Mouse (Mus musculus) limb, embryonic 10.5 days (tissue): ENCODE results near the gene Ifit1bl2. TPM values are rescaled to one million over a fixed set of nuclear protein-coding genes. Genes with fewer than 3 reads are reported as not detected.
"Not testable (repeated sequence)": the region's sequence is repeated elsewhere in the genome, so short reads cannot be mapped to it uniquely, and the experiment has no call there.

Source experiments
- DNase-seq: peaks from one replicate; pipeline ENCODE4 v3.0.0-alpha.2; 2017; ENCODE audit warnings: low spot score
- H3K27ac ChIP-seq: fragments of 300-500 bp; sonication (generic); 2 replicates; pipeline ENCODE4 v1.5.1; 2016; ENCODE audit warnings: mild to moderate bottlenecking
- H3K27me3 ChIP-seq: fragments of 300-500 bp; sonication (generic); 2 replicates; pipeline ENCODE4 v1.6.1; 2016; ENCODE audit warnings: low read depth, mild to moderate bottlenecking; ENCODE audit not compliant: poor library complexity, severe bottlenecking
- H3K36me3 ChIP-seq: fragments of 300-500 bp; sonication (generic); 2 replicates; pipeline ENCODE4 v1.6.1; 2016; ENCODE audit warnings: mild to moderate bottlenecking, moderate library complexity
- H3K4me1 ChIP-seq: fragments of 300-500 bp; sonication (generic); 2 replicates; pipeline ENCODE4 v1.6.1; 2016
- H3K4me3 ChIP-seq: fragments of 300-500 bp; sonication (generic); 2 replicates; pipeline ENCODE4 v1.5.1; 2016; ENCODE audit warnings: mild to moderate bottlenecking, moderate library complexity
- H3K9me3 ChIP-seq: fragments of 300-500 bp; sonication (generic); replicated peaks from 2 replicates; pipeline ENCODE4 v1.6.1; 2016; ENCODE audit warnings: mild to moderate bottlenecking
- WGBS: fragments of 180-500 bp; shearing (Covaris S2); methylation state at CpG from one replicate; pipeline ENCODE4 v1.1.7; 2016; 5-methylcytosine and 5-hydroxymethylcytosine counted together
- polyA plus RNA-seq: library from polyadenylated mRNA; unstranded; fragments of >200 nt; fragmentation: Nextera tagmentation; extraction: Ambion mirVana; gene quantifications from 2 replicates; pipeline ENCODE4 v1.2.1, GENCODE M21; 2016

Ifit1bl2 gene
- polyA plus RNA-seq, 1 experiment from 2014 or later: not detected

GRCm38 (mm10) chr19:34599250-34599649, 41.3 kb downstream of the Ifit1bl2 start:
- H3K27me3 ChIP-seq, H3K36me3 ChIP-seq, H3K9me3 ChIP-seq, H3K27ac ChIP-seq, H3K4me3 ChIP-seq, DNase-seq, H3K4me1 ChIP-seq: not testable (repeated sequence)

DNA sequence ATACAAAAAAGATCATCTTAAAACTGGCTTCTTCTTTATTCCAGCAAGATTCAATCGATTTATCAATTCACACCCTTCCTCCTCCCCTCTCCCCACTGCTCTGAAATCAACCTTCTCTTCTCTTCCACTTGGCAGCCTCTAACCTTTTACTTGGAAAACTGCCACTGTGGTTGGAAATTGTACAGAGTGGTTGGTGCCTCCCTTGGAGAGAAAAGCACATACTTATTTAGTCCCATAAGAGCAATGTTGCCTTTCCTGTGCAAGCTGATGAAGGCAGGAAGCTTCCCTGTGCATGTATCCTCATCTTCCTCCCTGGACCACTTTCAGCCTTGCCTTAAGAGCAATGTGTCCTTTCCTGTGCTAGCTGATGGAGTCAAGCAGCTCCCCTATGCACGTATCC, 42.2 kb downstream of the Ifit1bl2 start:
- 90% methylated on average over 2 of the region's 2 CpGs for WGBS
- Histone ChIP-seq H3K9me3 (no peaks in the 10 kb centered on the region), H3K36me3 (no peaks in the 10 kb centered on the region), H3K4me3 (no peak overlapping the region), H3K27ac (no peak overlapping the region), H3K4me1 (no peaks in the 10 kb centered on the region), H3K27me3 (no peaks in the 10 kb centered on the region)
- DNase-seq: no peak

- H3K9me3 ChIP-seq: no peaks in the 10 kb centered on the region
- no peak overlapping the region for H3K27ac ChIP-seq
- no peak overlapping the region for H3K4me3 ChIP-seq
- no peaks in the 10 kb centered on the region for H3K27me3 ChIP-seq
- no peaks in the 10 kb centered on the region for H3K4me1 ChIP-seq
- DNase-seq: no peak
- no peaks in the 10 kb centered on the region for H3K36me3 ChIP-seq
These were observed 43.7 kb downstream of the Ifit1bl2 start for GRCm38 (mm10) chr19:34596811-34597210.

DNA sequence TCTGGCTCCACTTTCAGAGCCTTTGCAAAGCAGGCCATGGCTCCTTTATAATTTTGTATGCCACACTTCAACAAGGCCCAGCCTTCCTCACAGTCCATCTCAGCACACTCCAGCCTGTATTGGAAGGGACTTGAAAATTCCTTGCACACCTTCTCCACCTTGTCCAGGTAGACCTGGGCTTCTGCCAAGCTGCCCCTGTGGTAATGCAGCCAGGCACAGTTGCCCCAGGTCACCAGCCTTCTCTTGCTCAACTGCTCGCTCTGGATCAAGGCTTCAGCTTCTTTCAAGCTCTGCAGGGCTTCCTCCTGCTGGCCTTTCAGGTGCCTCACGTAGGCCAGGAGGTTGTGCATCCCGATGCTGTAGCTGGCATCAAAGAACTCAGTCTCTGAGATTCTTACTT, 46.0 kb downstream of the Ifit1bl2 start:
- not testable (repeated sequence) for H3K4me3 ChIP-seq, DNase-seq, H3K9me3 ChIP-seq, H3K36me3 ChIP-seq, H3K4me1 ChIP-seq, H3K27ac ChIP-seq, H3K27me3 ChIP-seq
- 82% methylated on average over 3 of the region's 3 CpGs for WGBS

GRCm38 (mm10) chr19:34593456-34593855, 47.1 kb downstream of the Ifit1bl2 start:
- no peak for DNase-seq
- Histone ChIP-seq H3K4me3 (no peak overlapping the region), H3K27me3 (no peaks in the 10 kb centered on the region), H3K4me1 (no peaks in the 10 kb centered on the region), H3K9me3 (no peaks in the 10 kb centered on the region), H3K27ac (no peak overlapping the region), H3K36me3 (no peaks in the 10 kb centered on the region)
- 94% methylated on average over 2 of the region's 2 CpGs for WGBS

- Histone ChIP-seq H3K4me1 (no peaks in the 10 kb centered on the region), H3K27ac (no peak overlapping the region), H3K27me3 (no peaks in the 10 kb centered on the region)
These were observed 51.6 kb downstream of the Ifit1bl2 start for GRCm38 (mm10) chr19:34588959-34589358.

DNA sequence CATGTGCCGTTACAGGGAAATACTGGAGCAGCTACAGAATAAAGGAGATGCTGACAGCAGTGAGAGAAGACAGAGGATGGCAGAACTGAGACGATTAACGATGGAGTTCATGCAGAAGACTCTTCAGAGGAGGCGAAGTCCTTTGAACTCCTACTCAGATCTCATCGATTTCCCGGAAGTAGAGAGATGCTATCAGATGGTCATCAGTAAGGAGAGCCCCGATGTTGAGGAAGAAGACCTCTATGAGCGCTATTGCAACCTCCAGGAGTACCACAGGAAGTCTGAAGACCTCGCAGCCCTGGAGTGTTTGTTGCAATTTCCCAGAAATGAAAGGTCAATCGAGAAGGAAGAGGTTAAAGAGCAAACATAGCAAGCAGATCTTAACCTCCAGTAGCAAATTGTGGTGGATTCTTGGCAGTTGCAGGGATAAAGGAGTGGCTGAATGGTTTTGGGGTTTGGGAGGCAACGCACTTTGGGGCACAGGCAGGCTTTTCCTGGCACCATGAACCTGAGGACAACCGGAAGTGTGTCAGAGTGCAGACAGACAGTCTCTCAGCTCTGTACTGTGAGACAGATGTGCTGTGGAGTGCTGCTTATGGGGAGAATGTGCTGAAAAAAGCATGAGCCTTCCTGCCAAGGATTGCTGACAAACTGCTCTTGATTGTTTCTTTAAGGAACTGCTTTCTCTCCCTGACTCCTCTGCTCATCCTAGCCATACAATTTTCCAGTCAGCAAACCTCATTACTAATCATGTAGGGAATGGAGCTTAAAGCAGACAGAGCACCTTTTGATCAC, 52.4 kb downstream of the Ifit1bl2 start:
- DNase-seq, H3K4me3 ChIP-seq, H3K27me3 ChIP-seq, H3K27ac ChIP-seq, H3K9me3 ChIP-seq, H3K4me1 ChIP-seq, H3K36me3 ChIP-seq: not testable (repeated sequence)
- 87% methylated on average over 6 of the region's 12 CpGs for WGBS

More at GRCm38 (mm10) chr19:34588959-34589358, 51.6 kb downstream of the Ifit1bl2 start:
- DNase-seq: no peak
- no peaks in the 10 kb centered on the region for H3K9me3 ChIP-seq
- H3K4me3 ChIP-seq: no peak overlapping the region
- H3K36me3 ChIP-seq: no peaks in the 10 kb centered on the region

DNA sequence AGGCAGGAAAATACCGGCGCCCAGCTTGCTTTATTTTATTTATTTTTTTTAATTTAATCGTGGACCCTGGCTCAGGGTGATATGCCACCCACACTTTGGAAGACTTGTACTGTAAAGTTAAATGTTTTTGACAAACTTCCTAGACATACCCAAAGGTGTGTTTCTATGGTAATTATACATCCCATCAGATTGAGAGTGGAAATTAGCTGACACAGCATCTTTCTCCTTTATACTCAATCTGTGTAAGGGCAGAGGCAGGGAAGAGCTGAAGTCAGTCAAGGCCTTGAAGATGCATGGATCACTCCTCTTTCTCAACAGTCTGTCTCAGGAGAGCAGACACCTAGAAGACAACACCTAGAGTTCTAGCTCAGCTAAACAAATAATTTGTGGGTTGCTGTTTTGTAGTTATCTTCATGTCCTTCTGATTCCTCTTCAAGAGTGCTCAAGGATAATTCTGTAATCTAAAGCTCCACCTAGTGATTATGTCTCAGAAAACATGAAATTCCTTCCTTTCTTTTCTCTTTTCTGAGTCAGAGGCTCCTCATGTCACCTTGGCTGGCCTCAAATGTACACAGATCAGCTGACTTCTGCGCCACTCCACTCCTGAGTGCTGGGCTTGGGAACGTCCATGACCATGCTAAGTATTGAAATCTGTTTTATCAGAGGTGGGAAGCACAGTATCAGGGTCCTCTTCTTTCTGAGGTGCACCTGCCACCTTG, 54.6 kb downstream of the Ifit1bl2 start:
- H3K27ac ChIP-seq, H3K27me3 ChIP-seq, H3K4me1 ChIP-seq, H3K36me3 ChIP-seq, H3K9me3 ChIP-seq, H3K4me3 ChIP-seq, DNase-seq: not testable (repeated sequence)
- WGBS: 75% methylated on average over 5 of the region's 5 CpGs

DNA sequence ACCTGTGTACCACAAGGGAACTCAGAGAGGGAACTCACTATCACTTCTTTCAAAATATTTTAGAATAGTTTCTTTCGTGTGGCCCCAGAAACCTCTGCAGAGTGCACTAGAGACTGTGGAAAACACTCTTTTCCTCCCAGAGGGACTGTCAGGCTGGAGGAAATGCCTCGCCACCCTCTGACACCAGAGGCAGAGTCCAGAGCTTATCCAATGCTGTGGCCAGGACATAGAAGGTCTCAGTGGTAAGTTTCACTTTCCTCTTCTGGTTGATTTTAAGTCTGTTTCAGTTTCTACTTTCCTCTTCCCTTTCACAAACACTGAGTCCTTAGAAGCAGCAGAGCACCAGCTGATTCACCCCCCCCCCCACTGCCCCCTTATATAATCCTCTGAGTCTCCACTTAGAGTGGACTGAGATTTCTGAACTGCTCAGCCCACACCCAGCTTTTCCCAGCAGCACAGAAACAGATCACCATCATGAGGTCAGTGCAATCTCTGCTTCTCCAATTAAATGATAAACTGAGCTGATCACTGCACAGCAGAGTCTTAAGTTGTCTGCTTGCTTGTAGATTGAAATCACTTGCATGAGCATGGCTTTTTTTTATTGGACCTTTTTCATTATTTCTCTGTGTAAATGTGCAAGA, 57.3 kb downstream of the Ifit1bl2 start, which contains the start of gene Ifit3:
Ifit3 (plus strand) TSS at position 406 of the 641 bp plus-strand sequence.
- not testable (repeated sequence) for DNase-seq, H3K4me1 ChIP-seq, H3K9me3 ChIP-seq, H3K36me3 ChIP-seq, H3K27me3 ChIP-seq, H3K4me3 ChIP-seq, H3K27ac ChIP-seq
- 72% methylated on average over 2 of the region's 2 CpGs for WGBS

- not testable (repeated sequence) for DNase-seq, H3K27ac ChIP-seq, H3K4me1 ChIP-seq, H3K9me3 ChIP-seq, H3K4me3 ChIP-seq, H3K36me3 ChIP-seq, H3K27me3 ChIP-seq
- WGBS: 93% methylated on average over 2 of the region's 2 CpGs
These were observed 57.8 kb downstream of the Ifit1bl2 start for GRCm38 (mm10) chr19:34582696-34583095.

GRCm38 (mm10) chr19:34577121-34577520, 63.4 kb downstream of the Ifit1bl2 start:
- Histone ChIP-seq H3K4me3 (no peak overlapping the region), H3K4me1 (no peaks in the 10 kb centered on the region), H3K27ac (no peak overlapping the region), H3K27me3 (no peaks in the 10 kb centered on the region), H3K9me3 (no peaks in the 10 kb centered on the region), H3K36me3 (no peaks in the 10 kb centered on the region)
- no peak for DNase-seq
- 97% methylated on average over 1 of the region's 1 CpGs for WGBS

DNA sequence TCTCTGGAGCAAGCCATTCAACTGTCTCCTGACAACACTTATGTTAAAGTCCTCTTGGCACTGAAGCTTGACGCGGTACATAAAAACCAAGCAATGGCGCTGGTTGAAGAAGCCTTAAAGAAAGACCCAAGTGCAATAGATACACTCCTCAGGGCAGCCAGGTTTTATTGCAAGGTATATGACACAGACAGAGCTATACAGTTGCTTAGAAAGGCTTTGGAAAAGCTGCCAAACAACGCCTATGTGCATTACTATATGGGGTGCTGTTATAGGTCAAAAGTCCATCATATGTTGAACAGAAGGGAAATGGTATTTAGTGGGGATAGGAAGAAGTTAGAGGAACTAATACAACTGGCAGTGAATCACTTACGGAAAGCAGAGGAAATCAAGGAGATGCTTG, 66.9 kb downstream of the Ifit1bl2 start:
- no peak for DNase-seq
- WGBS: 90% methylated on average over 5 of the region's 5 CpGs
- no peaks in the 10 kb centered on the region for H3K27me3 ChIP-seq

GRCm38 (mm10) chr19:34571080-34571479, 69.5 kb downstream of the Ifit1bl2 start:
- Histone ChIP-seq H3K9me3 (no peaks in the 10 kb centered on the region), H3K36me3 (no peaks in the 10 kb centered on the region), H3K27me3 (no peaks in the 10 kb centered on the region), H3K27ac (no peak overlapping the region), H3K4me3 (no peak overlapping the region), H3K4me1 (peaks cover 19% of the 10 kb centered on the region)
- 87% methylated on average over 1 of the region's 1 CpGs for WGBS
- DNase-seq: no peak

More for the DNA sequence above, 66.9 kb downstream of the Ifit1bl2 start:
- Histone ChIP-seq H3K27ac (no peak overlapping the region), H3K4me3 (no peak overlapping the region), H3K9me3 (no peaks in the 10 kb centered on the region), H3K36me3 (no peaks in the 10 kb centered on the region), H3K4me1 (peaks cover 19% of the 10 kb centered on the region)
